Mouse (Mus musculus) CH12.LX (cell line): ENCODE data around the gene Znhit1.

Experiments
- CTCF ChIP-seq, 2 experiments: IDR thresholded peaks in 1 of 2; conservative IDR thresholded peaks in 1 of 2; 2 replicates each; pipeline ENCODE4 v1.5.1; 2011 to 2012; ENCODE audit warnings: low read depth in 2 of 2, low read length in 2 of 2, improper control_type of control experiment in 1 of 2, inconsistent platforms in 1 of 2, mild to moderate bottlenecking in 1 of 2, moderate library complexity in 1 of 2
- EP300 ChIP-seq: IDR thresholded peaks from 2 replicates; pipeline ENCODE4 v1.6.1; 2011; ENCODE audit warnings: low read length, improper control_type of control experiment
- HCFC1 ChIP-seq: IDR thresholded peaks from 2 replicates; pipeline ENCODE4 v1.6.1; 2012; ENCODE audit warnings: low read depth, mild to moderate bottlenecking, inconsistent platforms, low read length, improper control_type of control experiment
- MYC ChIP-seq: IDR thresholded peaks from 2 replicates; pipeline ENCODE4 v1.6.1; 2011; ENCODE audit warnings: low read depth, mild to moderate bottlenecking, improper control_type of control experiment, low read length
- NELFE ChIP-seq: IDR thresholded peaks from 2 replicates; pipeline ENCODE4 v1.6.1; 2011; ENCODE audit warnings: low read depth, low read length, improper control_type of control experiment
- NRF1 ChIP-seq: IDR thresholded peaks from 2 replicates; pipeline ENCODE4 v1.6.1; 2014; ENCODE audit warnings: low read depth, mild to moderate bottlenecking, inconsistent platforms, low read length, improper control_type of control experiment, moderate library complexity
- POLR2A ChIP-seq: IDR thresholded peaks from 2 replicates; pipeline ENCODE4 v1.6.1; 2011; ENCODE audit warnings: low read depth, mild to moderate bottlenecking, improper control_type of control experiment, low read length

- TF ChIP-seq NELFE (no peak), MYC (no peak), CTCF (conservative IDR thresholded peaks at IDR 0.05 in 1 of 2, IDR thresholded peaks at IDR 0.05 in 1 of 2; ENCODE audit: low read depth in 2 of 2, low read length in 2 of 2) (no peak), EP300 (no peak), POLR2A (no peak), NRF1 (no peak), HCFC1 (no peak)
Measured at GRCm38 (mm10) chr5:136999449-136999848, 11.6 kb upstream of the Znhit1 start.
